Mouse (Mus musculus): ENCODE results near the gene Ccng1. TPM values are rescaled to one million over a fixed set of nuclear protein-coding genes. Genes with fewer than 3 reads are reported as not detected.
A peak's percentile ranks its signal among the peaks of the same experiment; 100 is the strongest.

Ccng1 gene
- polyA plus RNA-seq, 1 experiment from 2014 or later: 30.5 TPM

DNA sequence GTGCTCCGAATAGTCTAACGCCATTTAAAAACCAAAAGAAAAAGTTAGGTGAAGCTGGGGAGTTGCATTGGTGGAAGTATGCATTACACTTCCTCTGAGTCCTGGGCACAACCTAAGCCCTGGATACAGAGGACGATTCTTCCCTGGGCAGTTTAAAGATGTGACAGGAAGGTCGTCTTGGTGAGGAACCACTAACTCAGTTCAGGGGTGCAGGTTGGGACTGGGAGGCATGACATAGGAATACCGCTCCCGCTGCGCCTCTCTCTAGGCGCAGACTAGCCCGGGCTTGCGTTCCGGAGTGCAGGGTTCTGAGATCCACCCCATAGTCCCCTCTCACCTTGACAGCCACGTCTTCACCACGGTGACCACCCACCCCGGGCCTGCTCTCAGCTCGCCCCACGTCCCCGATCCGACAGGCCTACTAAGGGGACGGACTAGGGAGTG is 425 bp downstream of the Ccng1 start:
- 4% methylated on average over 19 of the region's 19 CpGs for WGBS
- ATAC-seq (replicated peaks): no peak
- Histone ChIP-seq H3K9me3 (no peaks in the 10 kb centered on the region), H3K9ac (replicated peaks) (peak overlapping the region; percentile 79), H3K27ac (replicated peaks) (no peak overlapping the region; the same call in 1 of the 2 replicates), H3K4me2 (replicated peaks) (peak overlapping the region; percentile 88), H3K4me1 (peaks cover 13% of the 10 kb centered on the region), H3K36me3 (0 out of 2 replicates have a peak, but pooled peaks cover 3% of the 10 kb centered on the region), H3K27me3 (no peaks in the 10 kb centered on the region), H3K4me3 (peak overlapping the region; percentile 75)

DNA sequence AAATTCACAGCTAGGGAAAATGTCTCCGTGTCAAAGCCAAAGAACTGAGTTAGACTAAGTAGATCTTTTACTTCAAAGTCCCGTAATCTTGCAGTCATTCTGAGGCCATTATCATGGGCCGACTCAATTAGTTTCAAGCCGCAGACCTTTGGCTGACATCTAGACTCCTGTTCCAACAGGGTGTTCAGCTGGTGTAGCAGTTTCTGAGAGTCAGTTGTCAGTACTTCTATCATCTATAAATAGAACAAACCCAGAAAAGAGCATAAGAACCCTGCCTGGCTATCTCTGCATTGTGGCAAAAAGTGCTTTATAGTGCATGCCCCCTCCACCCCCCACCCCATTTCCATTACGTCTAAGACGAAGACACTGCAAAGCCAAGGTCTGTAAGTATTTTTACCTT is 1.3 kb downstream of the Ccng1 start:
- ATAC-seq (replicated peaks): no peak
- H3K4me1 ChIP-seq: peaks cover 13% of the 10 kb centered on the region
- no peak overlapping the region for H3K9ac ChIP-seq (replicated peaks)
- no peak overlapping the region for H3K4me2 ChIP-seq (replicated peaks)
- H3K9me3 ChIP-seq: no peaks in the 10 kb centered on the region
- no peaks in the 10 kb centered on the region for H3K27me3 ChIP-seq
- H3K4me3 ChIP-seq: no peak overlapping the region
- 0 out of 2 replicates have a peak, but pooled peaks cover 4% of the 10 kb centered on the region for H3K36me3 ChIP-seq
- 80% methylated on average over 6 of the region's 6 CpGs for WGBS
- H3K27ac ChIP-seq (replicated peaks): no peak overlapping the region

DNA sequence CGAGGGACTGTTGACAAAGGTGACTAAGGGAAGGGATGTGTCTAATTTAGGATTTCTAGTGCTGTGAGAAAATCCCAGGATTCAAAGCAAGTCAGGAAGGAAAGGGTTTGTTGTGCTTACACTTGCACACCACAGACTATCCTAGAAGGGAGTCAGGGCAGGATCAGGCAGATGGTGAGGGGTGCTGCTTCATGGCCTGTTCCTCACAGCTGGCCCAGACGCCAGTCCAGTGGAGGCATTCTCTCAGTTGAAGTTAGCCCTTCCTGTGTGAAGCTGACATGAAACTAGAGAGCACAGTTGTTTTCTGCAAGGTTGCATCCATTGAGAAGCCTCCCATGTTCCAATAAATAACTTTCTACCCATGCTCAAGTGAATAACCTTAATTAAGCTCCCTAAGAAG is 7.4 kb downstream of the Ccng1 start:
- Histone ChIP-seq H3K4me3 (no peak overlapping the region), H3K27me3 (no peaks in the 10 kb centered on the region), H3K4me1 (no peaks in the 10 kb centered on the region), H3K9ac (replicated peaks) (no peak overlapping the region), H3K36me3 (0 out of 2 replicates have a peak, but pooled peaks cover 4% of the 10 kb centered on the region), H3K27ac (replicated peaks) (no peak overlapping the region), H3K4me2 (replicated peaks) (no peak overlapping the region), H3K9me3 (no peaks in the 10 kb centered on the region)
- 66% methylated on average over 2 of the region's 2 CpGs for WGBS
- ATAC-seq (replicated peaks): no peak

DNA sequence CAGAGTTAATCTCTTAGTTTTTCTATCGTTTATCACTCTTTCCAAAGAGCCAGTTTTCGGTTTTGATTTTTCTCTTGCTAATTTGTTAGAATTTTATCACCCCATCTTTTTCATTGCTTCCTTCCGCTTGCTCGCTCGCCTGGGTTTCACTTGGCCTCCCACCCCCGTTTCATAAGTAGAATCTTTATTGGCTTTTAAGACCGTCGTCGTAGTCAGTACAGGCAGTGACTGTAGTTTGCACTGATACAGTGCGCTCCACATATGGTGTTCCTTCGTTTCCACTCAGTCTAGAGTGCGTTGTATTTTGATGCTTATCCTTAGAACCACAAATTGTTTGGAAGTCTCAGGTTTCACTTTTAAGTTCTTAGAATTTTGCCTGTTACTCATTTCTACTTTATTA is 8.8 kb downstream of the Ccng1 start:
- Histone ChIP-seq H3K36me3 (peaks cover 7% of the 10 kb centered on the region; the same call in 1 of the 2 replicates), H3K4me1 (no peaks in the 10 kb centered on the region), H3K4me2 (replicated peaks) (no peak overlapping the region), H3K4me3 (no peak overlapping the region), H3K9me3 (no peaks in the 10 kb centered on the region), H3K27ac (replicated peaks) (no peak overlapping the region), H3K9ac (replicated peaks) (no peak overlapping the region), H3K27me3 (no peaks in the 10 kb centered on the region)
- WGBS: 95% methylated on average over 12 of the region's 12 CpGs
- no peak for ATAC-seq (replicated peaks)

DNA sequence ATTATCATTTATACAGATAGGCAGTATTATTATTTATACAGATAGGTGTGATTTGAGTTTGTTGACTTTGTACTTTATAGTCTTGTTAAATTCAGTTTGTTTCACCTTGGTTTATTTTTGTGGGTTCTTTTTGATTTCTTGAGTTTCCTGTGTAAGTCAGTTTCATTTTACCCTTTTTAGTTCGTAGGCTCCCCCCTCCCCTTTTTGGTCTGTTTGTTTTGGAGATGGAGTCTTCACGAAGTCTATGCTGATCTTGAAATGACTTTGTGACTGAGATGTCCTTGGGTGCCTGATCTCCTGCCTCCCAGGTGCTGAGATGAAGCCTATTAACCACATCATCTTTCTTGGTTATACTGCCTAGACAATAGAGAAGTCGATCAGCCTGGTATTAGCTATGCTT is 10.8 kb downstream of the Ccng1 start:
- Histone ChIP-seq H3K36me3 (peaks cover 14% of the 10 kb centered on the region), H3K4me2 (replicated peaks) (no peak overlapping the region), H3K27me3 (no peaks in the 10 kb centered on the region), H3K4me3 (no peak overlapping the region), H3K27ac (replicated peaks) (no peak overlapping the region), H3K9ac (replicated peaks) (no peak overlapping the region), H3K9me3 (no peaks in the 10 kb centered on the region), H3K4me1 (no peaks in the 10 kb centered on the region)
- 91% methylated on average over 3 of the region's 3 CpGs for WGBS
- no peak for ATAC-seq (replicated peaks)

DNA sequence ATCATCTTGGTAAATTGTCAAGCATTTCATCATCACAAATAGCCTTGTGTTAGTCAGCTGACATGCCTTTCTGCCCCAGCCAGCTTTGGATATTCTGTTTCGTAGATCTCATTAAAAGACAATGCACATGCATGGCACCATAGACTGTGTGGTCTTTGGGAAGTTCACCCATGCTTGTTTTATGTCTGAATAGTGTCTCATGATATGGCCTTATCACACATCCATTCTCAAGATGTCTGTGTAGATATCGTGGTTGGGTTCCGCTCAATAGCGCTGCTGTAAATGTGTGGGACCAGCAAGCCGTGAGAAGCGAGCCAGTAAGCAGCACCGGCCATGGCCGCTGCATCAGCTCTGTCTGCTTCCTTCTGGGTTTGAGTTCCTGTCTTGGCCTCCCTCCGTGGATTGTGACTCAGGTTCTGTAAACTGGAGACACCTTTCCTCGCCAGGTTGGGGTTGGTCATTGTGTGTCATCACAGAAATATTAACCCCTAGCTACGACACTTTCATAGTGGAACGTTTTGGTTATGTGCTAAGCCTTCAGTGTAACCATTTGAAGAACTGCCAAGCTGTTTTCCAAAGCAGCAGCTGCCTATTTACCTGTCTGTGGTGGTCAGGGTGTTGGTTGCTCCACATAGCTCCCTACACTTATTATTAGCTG is 13.4 kb downstream of the Ccng1 start:
- Histone ChIP-seq H3K4me1 (no peaks in the 10 kb centered on the region), H3K27me3 (no peaks in the 10 kb centered on the region), H3K9ac (replicated peaks) (no peak overlapping the region), H3K4me3 (no peak overlapping the region), H3K9me3 (no peaks in the 10 kb centered on the region), H3K4me2 (replicated peaks) (no peak overlapping the region), H3K36me3 (peaks cover 35% of the 10 kb centered on the region), H3K27ac (replicated peaks) (no peak overlapping the region)
- WGBS: 92% methylated on average over 12 of the region's 12 CpGs
- no peak for ATAC-seq (replicated peaks)

DNA sequence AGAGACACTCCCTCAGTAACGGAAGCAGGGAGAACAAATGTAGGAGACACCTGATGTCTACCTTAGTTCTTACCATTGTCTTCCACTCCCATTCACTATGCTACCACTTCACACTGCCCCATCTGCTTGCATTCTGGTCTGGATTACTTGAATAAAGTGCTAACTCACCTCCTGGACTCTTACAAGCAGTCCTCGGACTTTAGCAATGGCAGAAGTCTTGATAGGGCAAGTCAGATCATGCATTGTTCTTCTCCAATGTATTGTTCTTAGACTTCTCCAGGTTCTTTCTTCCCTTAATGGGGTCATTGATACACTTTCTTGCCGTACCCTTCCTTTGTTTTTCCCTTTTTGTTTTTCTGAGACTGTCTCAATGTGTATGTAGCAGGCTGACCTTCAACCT is 17.7 kb downstream of the Ccng1 start:
- Histone ChIP-seq H3K27ac (replicated peaks) (no peak overlapping the region), H3K9me3 (no peaks in the 10 kb centered on the region), H3K9ac (replicated peaks) (no peak overlapping the region), H3K36me3 (peaks cover 40% of the 10 kb centered on the region), H3K4me3 (no peak overlapping the region), H3K27me3 (no peaks in the 10 kb centered on the region), H3K4me1 (peaks cover 25% of the 10 kb centered on the region), H3K4me2 (replicated peaks) (no peak overlapping the region)
- 87% methylated on average over 3 of the region's 3 CpGs for WGBS
- ATAC-seq (replicated peaks): no peak

DNA sequence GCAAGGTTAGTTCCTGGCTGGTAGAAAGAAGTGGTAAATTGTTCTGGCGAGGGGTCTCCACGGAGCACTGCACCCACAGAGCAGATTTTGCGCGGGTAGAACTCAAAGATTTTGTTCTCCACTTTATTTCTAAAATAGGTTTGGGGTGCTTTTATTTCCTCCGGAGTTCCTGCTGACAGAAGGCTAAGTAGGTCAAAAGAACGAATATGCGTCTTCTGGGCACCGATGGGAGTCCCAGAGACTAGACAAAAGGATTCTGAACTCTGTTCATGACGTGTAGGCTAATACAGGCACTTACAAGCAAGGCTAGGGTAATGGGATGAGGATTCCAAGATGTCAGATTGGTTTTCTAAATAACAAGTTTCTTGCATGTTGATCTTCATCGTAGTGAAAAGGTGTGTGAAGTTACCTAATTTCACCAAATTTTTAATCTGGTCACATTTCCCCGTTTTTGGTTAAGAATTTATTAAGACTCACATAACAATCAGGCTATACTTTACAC is 20.8 kb downstream of the Ccng1 start:
- Histone ChIP-seq H3K9ac (replicated peaks) (peak overlapping the region; percentile 78), H3K4me3 (peak overlapping the region; percentile 71), H3K9me3 (no peaks in the 10 kb centered on the region), H3K4me2 (replicated peaks) (peak overlapping the region; percentile 84), H3K4me1 (peaks cover 39% of the 10 kb centered on the region), H3K27ac (replicated peaks) (peak overlapping the region; percentile 69), H3K36me3 (peaks cover 26% of the 10 kb centered on the region), H3K27me3 (no peaks in the 10 kb centered on the region)
- 4% methylated on average over 11 of the region's 11 CpGs for WGBS
- ATAC-seq (replicated peaks): no peak

DNA sequence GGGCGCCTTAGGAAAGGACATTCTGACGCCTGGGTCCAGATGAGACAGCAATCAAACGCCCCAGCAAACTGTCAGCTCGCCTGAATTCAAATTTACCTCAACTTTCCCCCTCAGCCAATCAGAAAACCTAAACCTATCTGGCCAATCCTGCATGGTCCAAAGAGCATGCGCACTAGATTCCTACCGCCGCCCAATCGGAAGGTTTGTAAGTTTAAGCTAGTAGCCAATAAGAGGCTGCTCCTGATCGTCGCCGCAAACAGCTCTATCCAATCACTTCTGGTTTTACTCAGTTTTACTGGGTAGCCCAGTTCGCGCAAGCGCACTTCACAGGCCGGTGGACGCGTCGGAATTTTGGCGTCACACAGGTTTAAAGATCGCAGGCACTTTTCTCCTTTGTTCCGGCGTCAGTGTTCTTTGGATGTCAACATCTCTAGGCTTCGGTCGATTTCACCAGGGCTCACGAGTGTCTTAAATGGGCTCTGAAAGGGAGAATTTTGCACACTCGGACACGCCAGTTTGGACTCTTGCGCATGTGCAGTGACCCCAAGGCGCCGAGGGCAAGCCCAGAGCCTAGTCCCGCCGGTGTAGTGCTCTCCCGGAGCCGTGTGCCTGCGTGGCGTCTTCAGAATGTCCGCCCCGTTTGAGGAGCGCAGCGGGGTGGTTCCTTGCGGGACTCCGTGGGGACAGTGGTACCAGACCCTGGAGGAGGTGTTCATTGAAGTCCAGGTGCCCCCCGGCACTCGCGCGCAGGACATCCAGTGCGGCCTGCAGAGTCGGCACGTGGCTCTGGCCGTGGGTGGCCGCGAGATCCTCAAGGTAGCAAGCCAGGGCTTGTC is 21.6 kb downstream of the Ccng1 start, which contains the start of the genes Hmmr and Nudcd2:
Hmmr (minus strand) TSS at position 84 of the 836 bp plus-strand sequence.
Nudcd2 (plus strand) TSS at position 329 of the 836 bp plus-strand sequence.
- Histone ChIP-seq H3K4me2 (replicated peaks) (peak within 1 kb of the TSS; percentile 84), H3K27me3 (no peaks in the 10 kb centered on the region), H3K4me3 (peak within 1 kb of the TSS; percentile 71), H3K4me1 (peaks cover 39% of the 10 kb centered on the region), H3K9ac (replicated peaks) (peak within 1 kb of the TSS; percentile 78), H3K27ac (replicated peaks) (peak within 1 kb of the TSS; percentile 69), H3K36me3 (peaks cover 24% of the 10 kb centered on the region), H3K9me3 (no peaks in the 10 kb centered on the region)
- peak; percentile 99 for ATAC-seq (replicated peaks)
- WGBS: under 1% methylated on average over 52 of the region's 52 CpGs

DNA sequence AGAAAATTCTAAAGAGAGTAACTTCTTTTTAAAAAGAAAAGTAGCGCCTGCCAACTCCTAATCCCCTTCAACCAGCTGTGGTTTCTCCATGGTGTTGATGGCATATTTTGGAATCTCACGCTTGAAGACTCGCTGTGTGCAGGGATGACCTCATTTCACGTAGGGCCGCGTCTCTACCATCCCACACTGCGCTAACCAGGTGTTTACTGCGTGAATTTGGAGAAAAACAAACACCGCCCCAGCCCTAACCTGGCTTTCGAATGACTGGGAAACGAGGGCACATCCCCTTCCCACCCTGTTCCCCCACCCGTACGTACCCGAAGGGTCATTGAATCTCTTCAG is 22.1 kb downstream of the Ccng1 start:
- H3K27ac ChIP-seq (replicated peaks): no peak overlapping the region
- peak overlapping the region; percentile 71 for H3K4me3 ChIP-seq
- ATAC-seq (replicated peaks): no peak
- peaks cover 21% of the 10 kb centered on the region for H3K36me3 ChIP-seq
- H3K9me3 ChIP-seq: no peaks in the 10 kb centered on the region
- H3K9ac ChIP-seq (replicated peaks): peak overlapping the region; percentile 40
- under 1% methylated on average over 14 of the region's 14 CpGs for WGBS
- peaks cover 39% of the 10 kb centered on the region for H3K4me1 ChIP-seq
- peak overlapping the region; percentile 81 for H3K4me2 ChIP-seq (replicated peaks)
- H3K27me3 ChIP-seq: no peaks in the 10 kb centered on the region

DNA sequence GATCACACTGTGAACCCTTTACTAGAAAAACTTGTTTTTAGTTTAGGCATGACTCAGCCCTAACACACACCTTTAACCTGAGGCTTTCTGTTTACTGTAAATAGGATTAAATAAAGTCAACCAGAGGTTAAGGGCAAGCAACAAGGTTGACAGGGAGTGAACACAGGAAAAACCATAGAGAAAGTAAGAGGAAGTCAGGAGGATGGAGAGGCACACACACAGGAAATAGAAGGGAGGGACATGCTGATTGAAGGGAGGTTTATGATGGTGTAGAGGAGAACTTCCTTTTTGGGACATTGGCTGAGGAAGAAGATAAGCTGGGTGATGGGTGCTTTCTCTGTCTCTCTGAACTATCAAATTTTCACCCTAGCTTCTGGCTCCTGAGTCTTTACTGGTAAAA is 36.8 kb downstream of the Ccng1 start:
- Histone ChIP-seq H3K36me3 (peaks cover 42% of the 10 kb centered on the region), H3K4me1 (no peaks in the 10 kb centered on the region), H3K4me2 (replicated peaks) (no peak overlapping the region), H3K9ac (replicated peaks) (no peak overlapping the region), H3K4me3 (no peak overlapping the region), H3K9me3 (no peaks in the 10 kb centered on the region), H3K27ac (replicated peaks) (no peak overlapping the region), H3K27me3 (no peaks in the 10 kb centered on the region)
- ATAC-seq (replicated peaks): no peak

DNA sequence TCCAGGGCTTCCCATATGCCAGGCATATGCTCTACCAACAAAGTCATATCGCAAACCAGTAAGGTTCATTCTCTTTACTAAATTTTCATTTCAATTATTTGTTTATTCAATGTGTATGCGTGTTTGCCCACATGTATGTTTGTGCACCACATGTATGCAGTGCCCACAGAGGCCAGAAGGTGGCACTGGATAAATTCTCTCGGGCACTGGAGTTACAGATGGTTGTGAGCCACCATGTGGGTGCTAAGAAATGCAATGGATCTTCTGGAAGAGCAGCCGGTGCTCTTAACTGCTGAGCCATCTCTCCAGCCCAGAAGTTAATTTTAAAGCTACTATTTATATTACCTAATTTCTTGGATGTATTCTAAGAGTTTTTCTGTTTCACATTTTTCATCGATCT is 39.6 kb downstream of the Ccng1 start:
- Histone ChIP-seq H3K4me1 (no peaks in the 10 kb centered on the region), H3K9me3 (no peaks in the 10 kb centered on the region), H3K9ac (replicated peaks) (no peak overlapping the region), H3K4me3 (no peak overlapping the region), H3K27ac (replicated peaks) (no peak overlapping the region), H3K36me3 (peaks cover 33% of the 10 kb centered on the region), H3K4me2 (replicated peaks) (no peak overlapping the region), H3K27me3 (no peaks in the 10 kb centered on the region)
- WGBS: 96% methylated on average over 5 of the region's 5 CpGs
- no peak for ATAC-seq (replicated peaks)

Measured in forebrain, embryonic 15.5 days (tissue).